Mouse (Mus musculus) heart, embryonic 16.5 days (tissue): Measurements from ENCODE around the gene Plcb3. TPM values are rescaled to one million over a fixed set of nuclear protein-coding genes. Genes with fewer than 3 reads are reported as not detected.
A peak's percentile ranks its signal among the peaks of the same experiment; 100 is the strongest.

ENCODE experiments used
- ATAC-seq: fragments of 200-750 bp; cut with Nextera tagmentation; replicated peaks from 2 replicates; pipeline ENCODE4 v1.8.0; 2017; ENCODE audit warnings: moderate number of reproducible peaks; ENCODE audit not compliant: insufficient read depth, low FRiP score; ENCODE audit errors: extremely low read depth
- H3K27ac ChIP-seq: fragments of 300-500 bp; sonication (generic); 2 replicates; pipeline ENCODE4 v1.5.1; 2014; ENCODE audit warnings: mild to moderate bottlenecking, low read length, control low read depth, moderate library complexity
- H3K27me3 ChIP-seq: fragments of 300-500 bp; sonication (generic); 2 replicates; pipeline ENCODE4 v1.6.1; 2014; ENCODE audit warnings: low read length, mixed read lengths; ENCODE audit not compliant: control insufficient read depth, insufficient read depth
- H3K36me3 ChIP-seq: fragments of 300-500 bp; sonication (generic); 2 replicates; pipeline ENCODE4 v1.6.1; 2014; ENCODE audit not compliant: control insufficient read depth, insufficient read depth
- H3K4me1 ChIP-seq: fragments of 300-500 bp; sonication (generic); 2 replicates; pipeline ENCODE4 v1.6.1; 2014; ENCODE audit warnings: low read length, mixed read lengths; ENCODE audit not compliant: control insufficient read depth, insufficient read depth
- H3K4me2 ChIP-seq: fragments of 300-500 bp; sonication (generic); 2 replicates; pipeline ENCODE4 v1.6.1; 2014; ENCODE audit warnings: low read depth, mild to moderate bottlenecking, control low read depth, low read length
- H3K4me3 ChIP-seq: fragments of 300-500 bp; sonication (generic); 2 replicates; pipeline ENCODE4 v1.5.1; 2014; ENCODE audit warnings: mild to moderate bottlenecking, control low read depth, low read length
- H3K9ac ChIP-seq: fragments of 300-500 bp; sonication (generic); 2 replicates; pipeline ENCODE4 v1.6.1; 2014; ENCODE audit warnings: low read length, control low read depth
- H3K9me3 ChIP-seq: fragments of 300-500 bp; sonication (generic); replicated peaks from 2 replicates; pipeline ENCODE4 v1.6.1; 2016; ENCODE audit warnings: low read length; ENCODE audit not compliant: control insufficient read depth
- WGBS: fragments of 180-500 bp; shearing (Covaris S2); extraction: QIAGEN DNeasy Blood & Tissue Kit; methylation state at CpG from one replicate; pipeline ENCODE4 v1.1.7; 2014; 5-methylcytosine and 5-hydroxymethylcytosine counted together
- polyA plus RNA-seq: library from polyadenylated mRNA; unstranded; fragments of >200 nt; fragmentation: Nextera tagmentation; extraction: Ambion mirVana; gene quantifications from 2 replicates; pipeline ENCODE4 v1.2.1, GENCODE M21; 2015

Plcb3 gene
- polyA plus RNA-seq, 1 experiment from 2014 or later, result 16.8 TPM

GRCm38 (mm10) chr19:6968491-6969271 lies 7.6 kb downstream of the Plcb3 start:
- Histone ChIP-seq H3K9ac (peak overlapping the region; percentile 76), H3K4me1 (peaks cover 29% of the 10 kb centered on the region), H3K4me3 (peak overlapping the region; percentile 61), H3K27me3 (no peaks in the 10 kb centered on the region), H3K36me3 (peaks cover 14% of the 10 kb centered on the region), H3K27ac (no peak overlapping the region), H3K4me2 (peak overlapping the region; percentile 63), H3K9me3 (no peaks in the 10 kb centered on the region)
- WGBS, result 16% methylated on average over 15 of the region's 15 CpGs
- ATAC-seq, result no peak

GRCm38 (mm10) chr19:6956461-6956860 lies 19.8 kb downstream of the Plcb3 start:
- H3K36me3 ChIP-seq, result peaks cover 30% of the 10 kb centered on the region
- H3K9ac ChIP-seq, result no peak overlapping the region

GRCm38 (mm10) chr19:6955424-6955823 lies 20.8 kb downstream of the Plcb3 start:
- peaks cover 30% of the 10 kb centered on the region for H3K36me3 ChIP-seq
- H3K4me2 ChIP-seq, result no peak overlapping the region
- peaks cover 37% of the 10 kb centered on the region for H3K4me1 ChIP-seq
- peak overlapping the region; percentile 41; the same call in 1 of the 2 replicates for H3K9ac ChIP-seq
- H3K9me3 ChIP-seq, result no peaks in the 10 kb centered on the region
- no peak overlapping the region for H3K4me3 ChIP-seq
- ATAC-seq, result peak; percentile 8; the same call in 1 of the 2 replicates
- no peaks in the 10 kb centered on the region for H3K27me3 ChIP-seq
- peak overlapping the region; percentile 36; the same call in 1 of the 2 replicates for H3K27ac ChIP-seq
- 52% methylated on average over 7 of the region's 7 CpGs for WGBS

More at GRCm38 (mm10) chr19:6956461-6956860, 19.8 kb downstream of the Plcb3 start:
- 80% methylated on average over 10 of the region's 10 CpGs for WGBS
- H3K4me2 ChIP-seq, result no peak overlapping the region
- no peak overlapping the region for H3K4me3 ChIP-seq
- no peaks in the 10 kb centered on the region for H3K27me3 ChIP-seq
- no peak overlapping the region for H3K27ac ChIP-seq
- no peak for ATAC-seq
- H3K9me3 ChIP-seq, result no peaks in the 10 kb centered on the region
- H3K4me1 ChIP-seq, result peaks cover 36% of the 10 kb centered on the region

GRCm38 (mm10) chr19:6954046-6954445 lies 22.2 kb downstream of the Plcb3 start:
- Histone ChIP-seq H3K27me3 (no peaks in the 10 kb centered on the region), H3K9me3 (no peaks in the 10 kb centered on the region), H3K27ac (no peak overlapping the region), H3K4me3 (no peak overlapping the region), H3K4me2 (no peak overlapping the region), H3K9ac (no peak overlapping the region), H3K36me3 (peaks cover 17% of the 10 kb centered on the region), H3K4me1 (peaks cover 43% of the 10 kb centered on the region)
- 51% methylated on average over 9 of the region's 9 CpGs for WGBS
- ATAC-seq, result no peak

GRCm38 (mm10) chr19:6952712-6953037 lies 23.6 kb downstream of the Plcb3 start:
- ATAC-seq, result no peak
- H3K4me1 ChIP-seq, result peaks cover 43% of the 10 kb centered on the region
- peaks cover 10% of the 10 kb centered on the region for H3K36me3 ChIP-seq
- no peaks in the 10 kb centered on the region for H3K27me3 ChIP-seq
- H3K9me3 ChIP-seq, result no peaks in the 10 kb centered on the region
- WGBS, result 5% methylated on average over 3 of the region's 3 CpGs
- H3K4me2 ChIP-seq, result peak overlapping the region; percentile 85
- H3K27ac ChIP-seq, result peak overlapping the region; percentile 100
- peak overlapping the region; percentile 89 for H3K9ac ChIP-seq
- peak overlapping the region; percentile 86 for H3K4me3 ChIP-seq

- peak overlapping the region; percentile 89 for H3K9ac ChIP-seq
- H3K36me3 ChIP-seq, result peaks cover 10% of the 10 kb centered on the region
- H3K4me1 ChIP-seq, result peaks cover 43% of the 10 kb centered on the region
- no peaks in the 10 kb centered on the region for H3K9me3 ChIP-seq
- WGBS, result 2% methylated on average over 31 of the region's 31 CpGs
- no peaks in the 10 kb centered on the region for H3K27me3 ChIP-seq
- H3K4me2 ChIP-seq, result peak overlapping the region; percentile 85
- H3K27ac ChIP-seq, result peak overlapping the region; percentile 100
- peak; percentile 56 for ATAC-seq
- H3K4me3 ChIP-seq, result peak overlapping the region; percentile 86
Observed at GRCm38 (mm10) chr19:6951994-6952711, 24.1 kb downstream of the Plcb3 start.

- peak overlapping the region; percentile 85 for H3K4me2 ChIP-seq
- peaks cover 41% of the 10 kb centered on the region for H3K4me1 ChIP-seq
- no peaks in the 10 kb centered on the region for H3K27me3 ChIP-seq
- H3K36me3 ChIP-seq, result peaks cover 9% of the 10 kb centered on the region; the same call in 1 of the 2 replicates
- peak overlapping the region; percentile 86 for H3K4me3 ChIP-seq
- ATAC-seq, result peak; percentile 79
- H3K27ac ChIP-seq, result peak overlapping the region; percentile 100
- whole genome bisulfite sequencing, result under 1% methylated on average over 35 of the region's 35 CpGs
- H3K9ac ChIP-seq, result peak overlapping the region; percentile 89
- H3K9me3 ChIP-seq, result no peaks in the 10 kb centered on the region
Observed at GRCm38 (mm10) chr19:6951381-6951968, 24.8 kb downstream of the Plcb3 start.

GRCm38 (mm10) chr19:6950613-6951153 lies 25.6 kb downstream of the Plcb3 start:
- Histone ChIP-seq H3K27ac (peak overlapping the region; percentile 100), H3K4me1 (peaks cover 37% of the 10 kb centered on the region), H3K9me3 (no peaks in the 10 kb centered on the region), H3K4me2 (peak overlapping the region; percentile 85), H3K4me3 (peak overlapping the region; percentile 86), H3K9ac (peak overlapping the region; percentile 89), H3K36me3 (peaks cover 9% of the 10 kb centered on the region; the same call in 1 of the 2 replicates), H3K27me3 (no peaks in the 10 kb centered on the region)
- under 1% methylated on average over 28 of the region's 28 CpGs for WGBS
- peak; percentile 17; the same call in 1 of the 2 replicates for ATAC-seq
